Mouse (Mus musculus): Measurements from ENCODE around the gene Zmym1.
A peak's percentile ranks its signal among the peaks of the same experiment; 100 is the strongest.
"Not testable (repeated sequence)": the region's sequence is repeated elsewhere in the genome, so short reads cannot be mapped to it uniquely, and the experiment has no call there.

Zmym1 gene

GRCm38 (mm10) chr4:127060585-127061290, at the start of gene Zmym1:
TSS of gene Zmym1 (minus strand) at chr4:127061152.
- peak; percentile 91 for DNase-seq (ENCODE audit: extremely low spot score, low spot score)

- DNase-seq (ENCODE audit: extremely low spot score, low spot score): no peak
Measured at GRCm38 (mm10) chr4:127110570-127110969, 49.6 kb upstream of the Zmym1 start.

GRCm38 (mm10) chr4:127107566-127107965, 46.6 kb upstream of the Zmym1 start:
- no peak for DNase-seq (ENCODE audit: extremely low spot score, low spot score)

GRCm38 (mm10) chr4:127099552-127099951, 38.6 kb upstream of the Zmym1 start:
- DNase-seq (ENCODE audit: extremely low spot score, low spot score): not testable (repeated sequence)

- no peak for DNase-seq (ENCODE audit: extremely low spot score, low spot score)
Measured at GRCm38 (mm10) chr4:127095090-127095489, 34.1 kb upstream of the Zmym1 start.

GRCm38 (mm10) chr4:127091188-127091587, 30.2 kb upstream of the Zmym1 start:
- no peak for DNase-seq (ENCODE audit: extremely low spot score, low spot score)

- DNase-seq (ENCODE audit: extremely low spot score, low spot score): no peak
Measured at GRCm38 (mm10) chr4:127085761-127086160, 24.8 kb upstream of the Zmym1 start.

GRCm38 (mm10) chr4:127083131-127083530, 22.2 kb upstream of the Zmym1 start:
- DNase-seq (ENCODE audit: extremely low spot score, low spot score): no peak

GRCm38 (mm10) chr4:127080806-127081205, 19.9 kb upstream of the Zmym1 start:
- DNase-seq (ENCODE audit: extremely low spot score, low spot score): no peak

GRCm38 (mm10) chr4:127076875-127077548, 16.1 kb upstream of the Zmym1 start, which contains the start of gene Zmym6:
TSS of gene Zmym6 (plus strand) at chr4:127077383.
- DNase-seq (ENCODE audit: extremely low spot score, low spot score): peak; percentile 99

- no peak for DNase-seq (ENCODE audit: extremely low spot score, low spot score)
Measured at GRCm38 (mm10) chr4:127074915-127075314, 14.0 kb upstream of the Zmym1 start.

- no peak for DNase-seq (ENCODE audit: extremely low spot score, low spot score)
Measured at GRCm38 (mm10) chr4:127064051-127064450, 3.1 kb upstream of the Zmym1 start.

GRCm38 (mm10) chr4:127054522-127055198, 6.3 kb downstream of the Zmym1 start:
- no peak for DNase-seq (ENCODE audit: extremely low spot score, low spot score)

- DNase-seq (ENCODE audit: extremely low spot score, low spot score): no peak
Measured at GRCm38 (mm10) chr4:127053071-127053470, 7.9 kb downstream of the Zmym1 start.

GRCm38 (mm10) chr4:127051121-127051520, 9.8 kb downstream of the Zmym1 start:
- no peak for DNase-seq (ENCODE audit: extremely low spot score, low spot score)

- DNase-seq (ENCODE audit: extremely low spot score, low spot score): no peak
Measured at GRCm38 (mm10) chr4:127043540-127043939, 17.4 kb downstream of the Zmym1 start.

GRCm38 (mm10) chr4:127039871-127040483, 21.0 kb downstream of the Zmym1 start:
- DNase-seq (ENCODE audit: extremely low spot score, low spot score): no peak

- DNase-seq (ENCODE audit: extremely low spot score, low spot score): no peak
Measured at GRCm38 (mm10) chr4:127038828-127039349, 22.1 kb downstream of the Zmym1 start.

GRCm38 (mm10) chr4:127037908-127038827, 22.8 kb downstream of the Zmym1 start:
- no peak for DNase-seq (ENCODE audit: extremely low spot score, low spot score)

- no peak for DNase-seq (ENCODE audit: extremely low spot score, low spot score)
Measured at GRCm38 (mm10) chr4:127037158-127037557, 23.8 kb downstream of the Zmym1 start.
